Mouse (Mus musculus): ENCODE measurements around the gene Cdc5l. TPM values are rescaled to one million over a fixed set of nuclear protein-coding genes. Genes with fewer than 3 reads are reported as not detected.

The Cdc5l gene
- polyA plus RNA-seq, 2 experiments: 38.0 to 62.5 TPM

DNA sequence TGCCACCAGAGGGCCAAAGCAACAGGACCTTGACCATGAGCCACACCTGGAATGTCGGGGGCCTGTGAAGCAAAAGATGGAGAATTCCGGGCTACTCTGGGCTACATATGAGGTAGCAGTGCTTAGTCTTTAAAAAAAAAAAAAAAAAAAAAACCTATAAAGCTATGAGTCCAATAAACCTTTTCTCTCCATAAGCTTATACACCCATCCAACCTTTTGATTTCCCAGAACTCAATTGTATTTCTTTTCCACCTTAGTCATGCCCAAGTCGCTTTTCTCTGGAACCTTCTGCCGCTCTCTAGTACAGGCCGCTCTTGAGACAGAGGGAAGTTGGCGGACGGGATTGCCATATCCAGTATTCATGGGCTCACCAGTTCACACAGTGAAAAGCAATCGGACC lies 40.6 kb upstream of the Cdc5l start:
- peak overlapping the region; percentile 37; the same call in 1 of the 2 replicates for H3K9ac ChIP-seq (ENCODE audit: low read depth, low read length, severe bottlenecking)
- H3K36me3 ChIP-seq (ENCODE audit: control insufficient read depth, insufficient read depth, low read length): no peaks in the 10 kb centered on the region
- no peaks in the 10 kb centered on the region; the same call in 1 of the 2 replicates for H3K4me1 ChIP-seq (ENCODE audit: control insufficient read depth, insufficient read depth, low read length)
- H3K9me3 ChIP-seq (ENCODE audit: control insufficient read depth, low read length): no peaks in the 10 kb centered on the region
- WGBS: 71% methylated on average over 8 of the region's 8 CpGs
- ATAC-seq (ENCODE audit: low FRiP score, low read depth) (no peak), DNase-seq (ENCODE audit: low spot score) (no peak)
- peak overlapping the region; percentile 48 for H3K4me2 ChIP-seq (replicated peaks; ENCODE audit: low read depth, low read length, severe bottlenecking)
- H3K27me3 ChIP-seq (ENCODE audit: control insufficient read depth, insufficient read depth, low read length): no peaks in the 10 kb centered on the region
- peak overlapping the region; percentile 35 for H3K4me3 ChIP-seq (replicated peaks; ENCODE audit: low read length)
- no peak overlapping the region for H3K27ac ChIP-seq (replicated peaks; ENCODE audit: low read depth, low read length)
- TF ChIP-seq POLR2A (IDR thresholded peaks at IDR 0.05; ENCODE audit: borderline replicate concordance, extremely low read depth, insufficient read depth, insufficient read length): no peak

GRCm38 (mm10) chr17:45473667-45474066 lies 40.1 kb upstream of the Cdc5l start:
- Histone ChIP-seq H3K4me3 (replicated peaks; ENCODE audit: low read length) (no peak overlapping the region), H3K36me3 (ENCODE audit: control insufficient read depth, insufficient read depth, low read length) (no peaks in the 10 kb centered on the region), H3K27me3 (ENCODE audit: control insufficient read depth, insufficient read depth, low read length) (no peaks in the 10 kb centered on the region), H3K27ac (replicated peaks; ENCODE audit: low read depth, low read length) (no peak overlapping the region), H3K4me2 (replicated peaks; ENCODE audit: low read depth, low read length, severe bottlenecking) (no peak overlapping the region), H3K9ac (ENCODE audit: low read depth, low read length, severe bottlenecking) (no peak overlapping the region), H3K4me1 (ENCODE audit: control insufficient read depth, insufficient read depth, low read length) (no peaks in the 10 kb centered on the region; the same call in 1 of the 2 replicates), H3K9me3 (ENCODE audit: control insufficient read depth, low read length) (no peaks in the 10 kb centered on the region)
- no peak for TF ChIP-seq POLR2A (IDR thresholded peaks at IDR 0.05; ENCODE audit: borderline replicate concordance, extremely low read depth, insufficient read depth, insufficient read length)
- ATAC-seq (ENCODE audit: low FRiP score, low read depth) (no peak), DNase-seq (ENCODE audit: low spot score) (no peak)
- WGBS: 64% methylated on average over 6 of the region's 6 CpGs

GRCm38 (mm10) chr17:45470726-45471125 lies 37.2 kb upstream of the Cdc5l start:
- no peak for DNase-seq (ENCODE audit: low spot score)
- H3K36me3 ChIP-seq (ENCODE audit: control insufficient read depth, insufficient read depth, low read length): no peaks in the 10 kb centered on the region
- H3K4me2 ChIP-seq (replicated peaks; ENCODE audit: low read depth, low read length, severe bottlenecking): no peak overlapping the region
- TF ChIP-seq POLR2A (IDR thresholded peaks at IDR 0.05; ENCODE audit: borderline replicate concordance, extremely low read depth, insufficient read depth, insufficient read length): no peak
- ATAC-seq (ENCODE audit: low FRiP score, low read depth): no peak
- no peaks in the 10 kb centered on the region; the same call in 1 of the 2 replicates for H3K4me1 ChIP-seq (ENCODE audit: control insufficient read depth, insufficient read depth, low read length)
- H3K27me3 ChIP-seq (ENCODE audit: control insufficient read depth, insufficient read depth, low read length): no peaks in the 10 kb centered on the region
- no peak overlapping the region for H3K9ac ChIP-seq (ENCODE audit: low read depth, low read length, severe bottlenecking)
- WGBS: 83% methylated on average over 7 of the region's 7 CpGs
- no peak overlapping the region for H3K27ac ChIP-seq (replicated peaks; ENCODE audit: low read depth, low read length)
- H3K9me3 ChIP-seq (ENCODE audit: control insufficient read depth, low read length): no peaks in the 10 kb centered on the region
- no peak overlapping the region for H3K4me3 ChIP-seq (replicated peaks; ENCODE audit: low read length)

- H3K9me3 ChIP-seq (ENCODE audit: control insufficient read depth, low read length): no peaks in the 10 kb centered on the region
- no peak overlapping the region for H3K4me3 ChIP-seq (replicated peaks; ENCODE audit: low read length)
- no peak for ATAC-seq (ENCODE audit: low FRiP score, low read depth)
- H3K27me3 ChIP-seq (ENCODE audit: control insufficient read depth, insufficient read depth, low read length): no peaks in the 10 kb centered on the region
- H3K4me2 ChIP-seq (replicated peaks; ENCODE audit: low read depth, low read length, severe bottlenecking): no peak overlapping the region
- no peak overlapping the region for H3K27ac ChIP-seq (replicated peaks; ENCODE audit: low read depth, low read length)
- no peak for DNase-seq (ENCODE audit: low spot score)
- 81% methylated on average over 5 of the region's 5 CpGs for WGBS
- H3K4me1 ChIP-seq (ENCODE audit: control insufficient read depth, insufficient read depth, low read length): no peaks in the 10 kb centered on the region
- no peaks in the 10 kb centered on the region for H3K36me3 ChIP-seq (ENCODE audit: control insufficient read depth, insufficient read depth, low read length)
- TF ChIP-seq POLR2A (IDR thresholded peaks at IDR 0.05; ENCODE audit: borderline replicate concordance, extremely low read depth, insufficient read depth, insufficient read length): no peak
- H3K9ac ChIP-seq (ENCODE audit: low read depth, low read length, severe bottlenecking): no peak overlapping the region
These were observed 34.8 kb upstream of the Cdc5l start for GRCm38 (mm10) chr17:45468302-45468701.

DNA sequence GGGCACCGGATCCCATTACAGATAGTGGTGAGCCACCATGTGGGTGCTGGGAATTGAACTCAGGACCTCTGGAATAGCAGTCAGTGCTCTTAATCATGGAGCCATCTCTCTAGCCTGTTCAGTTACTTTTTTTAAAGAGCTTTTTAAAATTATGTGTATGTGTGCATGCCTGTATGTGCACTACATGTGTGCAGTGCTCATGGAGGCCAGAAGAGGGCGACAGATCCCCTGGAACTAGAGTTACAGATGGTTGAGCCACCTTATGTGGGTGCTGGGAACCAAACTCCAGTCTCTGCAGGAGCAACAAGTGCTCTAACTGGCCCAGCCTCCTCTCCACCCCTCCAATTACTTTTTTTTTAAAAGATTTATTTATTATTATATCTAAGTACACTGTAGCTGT lies 33.2 kb upstream of the Cdc5l start:
- Histone ChIP-seq H3K9ac (ENCODE audit: low read depth, low read length, severe bottlenecking) (no peak overlapping the region), H3K36me3 (ENCODE audit: control insufficient read depth, insufficient read depth, low read length) (no peaks in the 10 kb centered on the region), H3K4me2 (replicated peaks; ENCODE audit: low read depth, low read length, severe bottlenecking) (no peak overlapping the region), H3K4me3 (replicated peaks; ENCODE audit: low read length) (no peak overlapping the region), H3K27ac (replicated peaks; ENCODE audit: low read depth, low read length) (no peak overlapping the region), H3K9me3 (ENCODE audit: control insufficient read depth, low read length) (no peaks in the 10 kb centered on the region), H3K27me3 (ENCODE audit: control insufficient read depth, insufficient read depth, low read length) (no peaks in the 10 kb centered on the region), H3K4me1 (ENCODE audit: control insufficient read depth, insufficient read depth, low read length) (no peaks in the 10 kb centered on the region)
- ATAC-seq (ENCODE audit: low FRiP score, low read depth) (no peak), DNase-seq (ENCODE audit: low spot score) (no peak)
- 70% methylated on average over 2 of the region's 2 CpGs for WGBS
- TF ChIP-seq POLR2A (IDR thresholded peaks at IDR 0.05; ENCODE audit: borderline replicate concordance, extremely low read depth, insufficient read depth, insufficient read length): no peak

GRCm38 (mm10) chr17:45464255-45464654 lies 30.7 kb upstream of the Cdc5l start:
- H3K9me3 ChIP-seq (ENCODE audit: control insufficient read depth, low read length): no peaks in the 10 kb centered on the region
- H3K36me3 ChIP-seq (ENCODE audit: control insufficient read depth, insufficient read depth, low read length): no peaks in the 10 kb centered on the region
- DNase-seq (ENCODE audit: low spot score): no peak
- TF ChIP-seq POLR2A (IDR thresholded peaks at IDR 0.05; ENCODE audit: borderline replicate concordance, extremely low read depth, insufficient read depth, insufficient read length): no peak
- H3K4me2 ChIP-seq (replicated peaks; ENCODE audit: low read depth, low read length, severe bottlenecking): no peak overlapping the region
- no peak overlapping the region for H3K27ac ChIP-seq (replicated peaks; ENCODE audit: low read depth, low read length)
- 87% methylated on average over 9 of the region's 9 CpGs for WGBS
- no peak overlapping the region for H3K4me3 ChIP-seq (replicated peaks; ENCODE audit: low read length)
- no peaks in the 10 kb centered on the region for H3K27me3 ChIP-seq (ENCODE audit: control insufficient read depth, insufficient read depth, low read length)
- H3K9ac ChIP-seq (ENCODE audit: low read depth, low read length, severe bottlenecking): no peak overlapping the region
- ATAC-seq (ENCODE audit: low FRiP score, low read depth): no peak
- H3K4me1 ChIP-seq (ENCODE audit: control insufficient read depth, insufficient read depth, low read length): no peaks in the 10 kb centered on the region

All from limb, embryonic 14.5 days (tissue).